Mouse (Mus musculus) heart, postnatal 0 days (tissue): Measurements from ENCODE around the gene Elk3.

Experiments used
- CTCF ChIP-seq: IDR thresholded peaks from 2 replicates; pipeline ENCODE4 v1.5.1; 2016; ENCODE audit warnings: antibody characterized with exemption, control low read depth, low read depth
- EP300 ChIP-seq: IDR thresholded peaks from 2 replicates; pipeline ENCODE4 v1.6.1; 2016; ENCODE audit warnings: antibody characterized with exemption, low read depth

DNA sequence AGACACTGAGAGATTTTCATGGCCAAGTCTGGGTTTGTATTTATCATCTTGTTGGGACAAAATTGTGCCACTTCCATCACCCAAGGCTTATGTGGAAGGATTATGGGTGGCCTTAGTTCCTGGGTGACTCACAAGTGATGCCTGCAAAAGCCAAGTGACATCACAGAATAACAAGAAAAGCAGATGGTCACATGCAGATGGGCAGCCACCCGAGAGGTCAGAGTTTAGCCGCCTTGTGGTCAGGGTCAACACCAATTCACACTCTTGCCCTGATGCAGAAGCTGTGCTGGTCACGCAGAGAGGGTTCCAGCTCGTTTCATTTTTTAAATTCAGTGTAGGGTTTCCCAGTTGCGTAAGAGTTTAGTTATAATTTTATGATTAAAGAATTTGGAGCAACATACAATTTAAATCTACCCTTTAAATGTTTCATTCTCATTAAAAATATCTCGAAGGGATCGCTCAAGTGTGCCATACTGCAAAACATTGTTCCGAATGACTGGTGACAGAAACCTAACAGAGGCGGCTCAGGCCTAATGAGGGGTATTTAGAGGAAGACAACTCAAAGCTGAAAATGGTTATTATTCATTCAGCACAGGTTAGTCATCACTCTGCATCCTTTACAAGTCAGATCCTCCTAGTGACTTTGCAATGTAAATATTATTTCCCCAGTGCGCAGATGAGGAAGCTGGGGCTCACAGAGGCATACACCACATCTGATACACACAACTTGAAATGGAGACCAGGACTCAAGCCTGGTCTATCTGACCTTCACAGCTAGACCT is 42.8 kb upstream of the Elk3 start:
- TF ChIP-seq EP300 (no peak), CTCF (no peak)
